Mouse (Mus musculus): ENCODE results near the gene Klhdc4. TPM values are rescaled to one million over a fixed set of nuclear protein-coding genes. Genes with fewer than 3 reads are reported as not detected.
A peak's percentile ranks its signal among the peaks of the same experiment; 100 is the strongest.

Klhdc4 gene
- polyA plus RNA-seq, 1 experiment from 2014 or later, result 38.5 TPM

DNA sequence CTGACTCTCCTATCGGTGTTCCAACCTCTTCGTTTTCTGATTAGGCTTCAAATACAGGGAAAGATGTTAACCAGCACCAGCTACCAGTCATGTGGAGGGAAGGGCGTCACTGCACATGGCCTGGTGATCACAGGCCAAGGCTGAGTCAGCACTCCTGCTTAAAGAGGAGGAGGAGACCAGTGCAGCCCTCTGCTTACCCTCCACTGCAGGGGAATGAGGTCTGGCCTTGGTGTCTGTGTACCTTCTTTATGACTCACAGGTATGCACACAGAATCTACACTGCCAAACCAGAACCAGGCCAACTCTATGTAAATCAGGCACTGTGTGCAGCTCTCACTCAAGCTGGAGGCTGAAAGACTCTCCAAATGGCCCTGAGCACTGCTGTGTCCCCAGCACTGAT is 17.9 kb downstream of the Klhdc4 start:
- Histone ChIP-seq H3K27ac (ENCODE audit: low read length) (no peak overlapping the region), H3K4me1 (ENCODE audit: control insufficient read depth, insufficient read depth, low read length) (no peaks in the 10 kb centered on the region), H3K9ac (replicated peaks; ENCODE audit: low read depth, low read length) (no peak overlapping the region), H3K4me3 (ENCODE audit: low read depth, low read length) (no peak overlapping the region), H3K4me2 (replicated peaks; ENCODE audit: low read depth, low read length) (no peak overlapping the region), H3K36me3 (ENCODE audit: control insufficient read depth, insufficient read depth, low read length) (peaks cover 11% of the 10 kb centered on the region; the same call in 1 of the 2 replicates), H3K27me3 (ENCODE audit: control insufficient read depth, insufficient read depth, low read length) (no peaks in the 10 kb centered on the region), H3K9me3 (ENCODE audit: control insufficient read depth, low read depth, low read length) (no peaks in the 10 kb centered on the region)
- WGBS, result 90% methylated on average over 3 of the region's 3 CpGs
- no peak for ATAC-seq (ENCODE audit: insufficient number of reproducible peaks, insufficient read depth, low FRiP score, low read depth)

DNA sequence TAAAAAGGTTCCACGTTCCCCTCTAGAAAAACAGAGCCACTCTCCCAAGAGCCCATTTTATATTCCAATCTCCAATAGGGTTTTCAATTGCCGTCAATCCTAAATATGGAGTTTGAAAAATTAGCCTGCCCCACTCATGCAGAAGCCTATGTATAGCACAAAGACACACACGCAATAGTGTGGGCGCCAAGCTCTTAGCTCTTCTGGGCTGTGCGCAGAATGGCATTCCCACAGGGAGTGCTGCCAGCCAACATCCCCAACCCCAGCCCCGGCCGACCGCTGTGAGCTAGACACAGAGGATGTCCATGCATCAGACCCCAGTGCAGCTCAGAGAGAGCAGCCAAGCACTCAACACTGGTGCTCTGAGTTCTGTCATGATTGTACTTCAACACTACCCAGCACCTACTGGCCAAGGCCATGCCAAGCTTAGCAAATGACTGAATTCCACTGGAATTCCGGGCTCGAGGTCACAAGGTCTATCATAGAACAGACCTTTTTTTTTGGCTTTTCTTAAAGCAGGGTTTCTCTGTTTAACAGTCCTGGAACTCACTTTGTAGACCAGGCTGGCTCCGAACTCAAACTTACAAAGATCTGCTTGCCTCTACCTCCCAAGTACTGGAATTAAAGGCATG is 19.7 kb downstream of the Klhdc4 start:
- no peaks in the 10 kb centered on the region for H3K4me1 ChIP-seq (ENCODE audit: control insufficient read depth, insufficient read depth, low read length)
- no peak overlapping the region for H3K9ac ChIP-seq (replicated peaks; ENCODE audit: low read depth, low read length)
- 94% methylated on average over 11 of the region's 11 CpGs for WGBS
- H3K4me2 ChIP-seq (replicated peaks; ENCODE audit: low read depth, low read length), result no peak overlapping the region
- H3K9me3 ChIP-seq (ENCODE audit: control insufficient read depth, low read depth, low read length), result no peaks in the 10 kb centered on the region
- no peak overlapping the region for H3K4me3 ChIP-seq (ENCODE audit: low read depth, low read length)
- no peak overlapping the region for H3K27ac ChIP-seq (ENCODE audit: low read length)
- peaks cover 27% of the 10 kb centered on the region for H3K36me3 ChIP-seq (ENCODE audit: control insufficient read depth, insufficient read depth, low read length)
- ATAC-seq (ENCODE audit: insufficient number of reproducible peaks, insufficient read depth, low FRiP score, low read depth), result no peak
- H3K27me3 ChIP-seq (ENCODE audit: control insufficient read depth, insufficient read depth, low read length), result no peaks in the 10 kb centered on the region

DNA sequence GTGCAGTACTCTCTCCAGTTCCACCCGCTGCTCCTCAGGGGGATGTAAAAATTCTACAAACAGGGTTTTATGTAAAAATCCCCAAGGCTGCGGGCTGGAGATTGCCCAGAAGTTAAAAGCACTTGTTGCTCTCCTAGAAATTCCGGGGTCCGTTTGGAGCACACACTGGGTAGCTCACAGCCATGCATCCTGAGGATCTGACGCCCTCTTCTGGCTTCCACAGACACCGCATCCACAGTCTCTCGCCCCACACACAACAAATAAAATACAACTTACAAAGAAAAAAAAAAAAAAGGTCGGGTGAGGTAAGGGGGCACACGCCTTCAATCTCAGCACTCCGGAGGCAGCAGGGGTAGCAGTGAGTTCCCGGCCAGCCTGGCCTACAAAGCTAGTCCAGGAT is 21.3 kb downstream of the Klhdc4 start:
- no peaks in the 10 kb centered on the region for H3K9me3 ChIP-seq (ENCODE audit: control insufficient read depth, low read depth, low read length)
- WGBS, result 77% methylated on average over 11 of the region's 11 CpGs
- peaks cover 36% of the 10 kb centered on the region for H3K36me3 ChIP-seq (ENCODE audit: control insufficient read depth, insufficient read depth, low read length)
- H3K9ac ChIP-seq (replicated peaks; ENCODE audit: low read depth, low read length), result no peak overlapping the region
- H3K4me3 ChIP-seq (ENCODE audit: low read depth, low read length), result no peak overlapping the region
- no peak overlapping the region for H3K4me2 ChIP-seq (replicated peaks; ENCODE audit: low read depth, low read length)
- H3K27ac ChIP-seq (ENCODE audit: low read length), result no peak overlapping the region
- ATAC-seq (ENCODE audit: insufficient number of reproducible peaks, insufficient read depth, low FRiP score, low read depth), result no peak
- no peaks in the 10 kb centered on the region for H3K4me1 ChIP-seq (ENCODE audit: control insufficient read depth, insufficient read depth, low read length)
- H3K27me3 ChIP-seq (ENCODE audit: control insufficient read depth, insufficient read depth, low read length), result no peaks in the 10 kb centered on the region

DNA sequence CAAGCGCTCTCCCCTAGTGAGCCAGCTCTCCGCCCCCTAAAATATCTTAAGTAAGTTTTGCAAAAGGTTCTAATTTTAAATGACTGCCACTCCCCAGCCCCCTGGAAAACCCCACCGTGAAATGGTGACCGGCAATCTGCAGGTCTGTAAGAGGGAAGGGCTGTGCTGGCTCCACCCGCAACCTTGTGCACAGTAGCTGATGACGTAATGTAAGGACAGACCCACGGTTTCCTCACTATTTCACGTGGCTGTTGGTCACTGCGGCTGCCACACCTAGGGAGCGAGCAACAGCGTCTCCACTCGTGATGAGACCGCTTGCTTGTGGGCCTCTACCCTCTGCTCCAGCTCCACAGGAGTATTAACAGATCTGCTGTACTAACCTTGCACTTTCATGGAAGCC is 23.2 kb downstream of the Klhdc4 start:
- H3K4me3 ChIP-seq (ENCODE audit: low read depth, low read length), result no peak overlapping the region
- no peaks in the 10 kb centered on the region for H3K4me1 ChIP-seq (ENCODE audit: control insufficient read depth, insufficient read depth, low read length)
- WGBS, result 86% methylated on average over 13 of the region's 13 CpGs
- no peak overlapping the region for H3K27ac ChIP-seq (ENCODE audit: low read length)
- H3K27me3 ChIP-seq (ENCODE audit: control insufficient read depth, insufficient read depth, low read length), result no peaks in the 10 kb centered on the region
- no peak overlapping the region for H3K9ac ChIP-seq (replicated peaks; ENCODE audit: low read depth, low read length)
- peaks cover 28% of the 10 kb centered on the region for H3K36me3 ChIP-seq (ENCODE audit: control insufficient read depth, insufficient read depth, low read length)
- H3K4me2 ChIP-seq (replicated peaks; ENCODE audit: low read depth, low read length), result no peak overlapping the region
- no peaks in the 10 kb centered on the region for H3K9me3 ChIP-seq (ENCODE audit: control insufficient read depth, low read depth, low read length)
- no peak for ATAC-seq (ENCODE audit: insufficient number of reproducible peaks, insufficient read depth, low FRiP score, low read depth)

DNA sequence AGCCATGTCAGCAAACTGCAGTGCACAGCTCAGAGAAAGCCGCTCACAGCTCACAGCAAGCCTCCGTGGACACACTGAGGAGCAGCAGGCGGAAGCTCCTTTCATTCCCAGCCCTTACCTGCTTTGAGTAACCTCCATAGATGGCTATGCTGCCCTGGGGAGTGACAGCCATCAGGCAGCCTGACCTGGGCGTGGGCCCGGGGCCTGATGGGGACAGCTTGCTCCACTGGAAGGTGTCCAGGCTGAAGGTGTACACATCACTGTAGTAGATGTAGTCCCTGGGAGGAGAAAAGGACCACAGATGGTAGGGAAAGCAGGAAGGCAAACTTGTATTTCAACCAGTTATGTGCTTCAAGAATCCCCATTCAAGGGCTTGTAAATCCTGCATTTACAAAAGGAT is 24.5 kb downstream of the Klhdc4 start:
- Histone ChIP-seq H3K9me3 (ENCODE audit: control insufficient read depth, low read depth, low read length) (no peaks in the 10 kb centered on the region), H3K4me1 (ENCODE audit: control insufficient read depth, insufficient read depth, low read length) (no peaks in the 10 kb centered on the region), H3K36me3 (ENCODE audit: control insufficient read depth, insufficient read depth, low read length) (peaks cover 28% of the 10 kb centered on the region), H3K27ac (ENCODE audit: low read length) (no peak overlapping the region), H3K4me2 (replicated peaks; ENCODE audit: low read depth, low read length) (no peak overlapping the region), H3K9ac (replicated peaks; ENCODE audit: low read depth, low read length) (no peak overlapping the region), H3K27me3 (ENCODE audit: control insufficient read depth, insufficient read depth, low read length) (no peaks in the 10 kb centered on the region), H3K4me3 (ENCODE audit: low read depth, low read length) (no peak overlapping the region)
- WGBS, result 96% methylated on average over 5 of the region's 5 CpGs
- no peak for ATAC-seq (ENCODE audit: insufficient number of reproducible peaks, insufficient read depth, low FRiP score, low read depth)

DNA sequence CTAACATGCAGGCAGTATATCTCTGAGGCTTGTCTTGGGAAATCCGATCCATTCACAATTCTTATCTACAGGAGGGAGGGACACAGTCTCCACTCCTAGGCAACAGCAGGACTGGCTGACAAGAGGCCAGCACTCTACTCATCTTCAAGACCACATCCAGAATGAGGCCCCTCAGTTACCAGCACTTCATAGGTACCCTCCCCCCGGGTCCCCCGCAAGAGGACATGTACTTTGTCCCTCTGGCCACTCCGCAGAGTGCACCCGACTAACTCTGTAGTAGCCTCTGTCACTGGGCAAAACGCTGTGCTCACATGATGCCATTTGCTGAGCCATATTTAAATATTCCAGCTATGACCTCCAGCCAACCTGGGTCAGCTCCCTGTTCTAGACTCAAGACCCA is 31.0 kb downstream of the Klhdc4 start:
- ATAC-seq (ENCODE audit: insufficient number of reproducible peaks, insufficient read depth, low FRiP score, low read depth), result no peak
- H3K27ac ChIP-seq (ENCODE audit: low read length), result no peak overlapping the region
- no peak overlapping the region for H3K4me3 ChIP-seq (ENCODE audit: low read depth, low read length)
- H3K4me1 ChIP-seq (ENCODE audit: control insufficient read depth, insufficient read depth, low read length), result no peaks in the 10 kb centered on the region
- no peak overlapping the region for H3K4me2 ChIP-seq (replicated peaks; ENCODE audit: low read depth, low read length)
- peaks cover 24% of the 10 kb centered on the region for H3K36me3 ChIP-seq (ENCODE audit: control insufficient read depth, insufficient read depth, low read length)
- no peak overlapping the region for H3K9ac ChIP-seq (replicated peaks; ENCODE audit: low read depth, low read length)
- no peaks in the 10 kb centered on the region for H3K27me3 ChIP-seq (ENCODE audit: control insufficient read depth, insufficient read depth, low read length)
- whole genome bisulfite sequencing, result 83% methylated on average over 6 of the region's 6 CpGs
- no peaks in the 10 kb centered on the region for H3K9me3 ChIP-seq (ENCODE audit: control insufficient read depth, low read depth, low read length)

DNA sequence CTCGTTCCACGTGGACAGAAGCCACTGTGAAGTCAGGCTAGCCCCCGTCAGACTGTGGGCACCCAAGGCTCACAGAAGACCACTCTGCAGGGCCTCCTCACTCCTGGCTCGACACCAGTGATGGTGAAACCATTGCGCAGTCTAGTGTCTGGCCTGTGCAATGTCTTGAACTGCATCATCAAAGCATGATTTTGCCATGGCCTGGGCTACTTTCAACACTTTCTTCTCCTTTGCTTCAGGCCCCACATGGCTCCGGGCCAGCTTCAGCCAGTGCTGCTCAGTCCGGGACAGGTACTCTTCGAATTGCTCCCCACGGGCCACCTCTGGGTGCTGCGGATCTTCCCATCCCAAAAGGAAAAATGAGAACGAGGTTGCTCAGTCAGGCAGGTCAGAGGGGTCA is 33.0 kb downstream of the Klhdc4 start:
- WGBS, result 93% methylated on average over 11 of the region's 11 CpGs
- no peak overlapping the region for H3K4me2 ChIP-seq (replicated peaks; ENCODE audit: low read depth, low read length)
- peaks cover 22% of the 10 kb centered on the region for H3K36me3 ChIP-seq (ENCODE audit: control insufficient read depth, insufficient read depth, low read length)
- H3K27me3 ChIP-seq (ENCODE audit: control insufficient read depth, insufficient read depth, low read length), result no peaks in the 10 kb centered on the region
- no peaks in the 10 kb centered on the region for H3K9me3 ChIP-seq (ENCODE audit: control insufficient read depth, low read depth, low read length)
- no peak overlapping the region for H3K4me3 ChIP-seq (ENCODE audit: low read depth, low read length)
- H3K4me1 ChIP-seq (ENCODE audit: control insufficient read depth, insufficient read depth, low read length), result no peaks in the 10 kb centered on the region
- H3K27ac ChIP-seq (ENCODE audit: low read length), result no peak overlapping the region
- ATAC-seq (ENCODE audit: insufficient number of reproducible peaks, insufficient read depth, low FRiP score, low read depth), result no peak
- H3K9ac ChIP-seq (replicated peaks; ENCODE audit: low read depth, low read length), result no peak overlapping the region

DNA sequence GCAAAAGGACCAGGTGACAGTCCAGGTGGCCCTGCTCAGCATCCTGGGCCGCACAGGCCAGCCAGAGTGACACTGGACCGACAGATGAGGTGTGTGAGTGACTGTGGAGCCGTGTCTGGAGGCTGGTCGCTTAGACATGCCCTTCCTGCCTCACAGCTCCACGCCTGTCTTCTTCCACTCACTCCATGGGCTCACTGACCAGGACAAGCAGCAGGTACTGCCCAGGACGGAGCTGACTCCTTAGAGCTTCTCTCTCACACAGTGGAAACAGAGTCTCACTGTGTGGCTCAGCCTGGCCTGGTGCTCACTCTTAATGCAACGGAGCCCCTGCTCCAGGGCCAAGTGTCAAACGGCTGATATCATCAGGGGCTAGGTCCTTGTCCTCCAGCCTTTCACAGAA is 33.9 kb downstream of the Klhdc4 start:
- H3K4me3 ChIP-seq (ENCODE audit: low read depth, low read length), result no peak overlapping the region
- no peak overlapping the region for H3K4me2 ChIP-seq (replicated peaks; ENCODE audit: low read depth, low read length)
- no peaks in the 10 kb centered on the region for H3K9me3 ChIP-seq (ENCODE audit: control insufficient read depth, low read depth, low read length)
- no peaks in the 10 kb centered on the region for H3K4me1 ChIP-seq (ENCODE audit: control insufficient read depth, insufficient read depth, low read length)
- 89% methylated on average over 8 of the region's 8 CpGs for WGBS
- H3K27ac ChIP-seq (ENCODE audit: low read length), result no peak overlapping the region
- H3K27me3 ChIP-seq (ENCODE audit: control insufficient read depth, insufficient read depth, low read length), result no peaks in the 10 kb centered on the region
- H3K9ac ChIP-seq (replicated peaks; ENCODE audit: low read depth, low read length), result no peak overlapping the region
- peaks cover 21% of the 10 kb centered on the region for H3K36me3 ChIP-seq (ENCODE audit: control insufficient read depth, insufficient read depth, low read length)
- ATAC-seq (ENCODE audit: insufficient number of reproducible peaks, insufficient read depth, low FRiP score, low read depth), result no peak

DNA sequence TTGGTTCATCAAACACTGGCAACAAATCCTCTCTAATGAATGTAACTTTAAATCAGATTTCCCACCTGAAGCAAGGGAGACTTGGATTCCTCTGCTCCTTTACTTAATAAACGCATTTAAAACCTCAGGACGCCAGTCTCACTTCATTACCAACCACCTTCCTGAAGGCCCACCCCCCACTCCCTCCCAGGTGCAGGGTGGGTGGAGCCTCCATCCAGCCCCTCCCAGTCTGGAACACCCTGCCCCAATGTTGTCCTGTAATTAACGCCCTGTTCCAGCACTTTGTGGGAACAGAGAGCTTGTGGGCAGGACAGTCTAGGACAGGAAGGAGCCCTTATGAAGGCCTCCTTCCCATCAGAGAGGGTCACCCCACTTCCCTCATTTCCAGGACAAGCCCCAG is 35.2 kb downstream of the Klhdc4 start:
- H3K27me3 ChIP-seq (ENCODE audit: control insufficient read depth, insufficient read depth, low read length), result no peaks in the 10 kb centered on the region
- H3K4me2 ChIP-seq (replicated peaks; ENCODE audit: low read depth, low read length), result no peak overlapping the region
- no peak overlapping the region for H3K27ac ChIP-seq (ENCODE audit: low read length)
- no peak overlapping the region for H3K4me3 ChIP-seq (ENCODE audit: low read depth, low read length)
- H3K4me1 ChIP-seq (ENCODE audit: control insufficient read depth, insufficient read depth, low read length), result no peaks in the 10 kb centered on the region
- H3K9me3 ChIP-seq (ENCODE audit: control insufficient read depth, low read depth, low read length), result no peaks in the 10 kb centered on the region
- WGBS, result 38% methylated on average over 3 of the region's 3 CpGs
- H3K36me3 ChIP-seq (ENCODE audit: control insufficient read depth, insufficient read depth, low read length), result peaks cover 16% of the 10 kb centered on the region
- 0 out of 2 replicates have a peak, but pooled peaks have one; percentile 34 for ATAC-seq (ENCODE audit: insufficient number of reproducible peaks, insufficient read depth, low FRiP score, low read depth)
- H3K9ac ChIP-seq (replicated peaks; ENCODE audit: low read depth, low read length), result no peak overlapping the region

Measured in stomach, embryonic 14.5 days (tissue).